Mouse (Mus musculus) NIH3T3 (cell line): ENCODE measurements around the gene Olfr569.
A peak's percentile ranks its signal among the peaks of the same experiment; 100 is the strongest.

Experiments
- DNase-seq: peaks from one replicate; pipeline ENCODE4 v3.0.0-alpha.2; 2012; ENCODE audit warnings: low read depth

Gene Olfr569

DNA sequence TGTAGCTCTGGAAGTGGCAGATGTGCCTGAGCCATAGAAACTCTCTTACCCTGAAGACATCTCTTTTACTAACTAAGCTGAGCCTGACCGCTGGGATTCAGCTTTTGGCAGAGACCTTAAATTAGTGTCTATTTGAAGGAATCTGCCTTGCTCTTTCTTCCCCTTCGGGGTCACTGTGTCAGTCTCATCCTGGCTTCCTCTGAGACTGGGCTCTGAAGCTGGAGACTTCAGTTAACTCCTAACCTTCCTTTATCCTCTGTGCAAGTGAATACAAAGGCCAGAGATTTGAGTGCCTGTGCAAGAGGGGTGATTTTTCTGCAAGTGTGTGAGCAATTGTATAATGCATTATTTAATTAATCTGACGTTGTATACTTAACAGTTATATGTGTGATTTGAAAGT lies at the start of gene Olfr569:
TSS of gene Olfr569 (minus strand) at position 101 of the 400 bp plus-strand sequence.
- DNase-seq: no peak

DNA sequence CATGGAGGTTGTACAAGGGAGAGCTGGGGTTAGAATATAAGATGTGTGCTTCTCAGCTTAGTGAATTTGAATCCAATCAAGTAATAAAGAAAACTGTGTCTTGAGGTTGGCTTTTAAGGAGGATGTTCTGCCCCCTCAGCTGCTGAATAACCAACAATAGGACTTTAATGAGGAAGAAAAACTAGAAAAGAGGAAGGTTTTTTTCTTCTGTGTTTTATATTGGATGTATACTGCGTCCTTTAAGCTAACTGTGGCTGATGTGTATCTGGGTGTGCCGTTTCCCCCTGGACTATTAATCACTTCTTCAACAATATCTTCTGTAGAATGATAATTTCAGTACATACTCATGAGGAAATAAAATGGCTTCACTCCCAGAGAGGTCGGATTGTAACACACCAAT lies 36.4 kb upstream of the Olfr569 start:
- DNase-seq: no peak

DNA sequence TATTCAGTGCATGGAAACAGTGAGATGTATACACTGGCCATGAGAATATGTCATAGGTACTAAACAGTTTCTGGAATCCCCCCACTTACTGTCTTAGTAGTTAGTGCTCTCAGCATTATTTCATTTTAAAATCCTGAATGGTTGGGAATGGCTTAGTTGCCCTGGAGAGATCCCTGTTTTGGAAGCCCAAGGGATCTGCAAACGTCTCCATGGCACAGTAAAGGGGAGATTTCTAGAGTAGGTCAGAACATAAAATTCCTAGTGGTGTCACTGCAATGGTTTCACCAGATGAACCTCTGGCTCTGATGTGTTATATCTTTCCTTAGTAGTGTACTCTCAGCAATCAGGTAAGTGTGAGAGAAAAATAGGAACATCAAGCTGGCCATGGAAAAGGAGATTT lies 33.4 kb upstream of the Olfr569 start, which contains the start of gene Olfr572:
TSS of gene Olfr572 (plus strand) at position 301 of the 400 bp plus-strand sequence.
- no peak for DNase-seq

DNA sequence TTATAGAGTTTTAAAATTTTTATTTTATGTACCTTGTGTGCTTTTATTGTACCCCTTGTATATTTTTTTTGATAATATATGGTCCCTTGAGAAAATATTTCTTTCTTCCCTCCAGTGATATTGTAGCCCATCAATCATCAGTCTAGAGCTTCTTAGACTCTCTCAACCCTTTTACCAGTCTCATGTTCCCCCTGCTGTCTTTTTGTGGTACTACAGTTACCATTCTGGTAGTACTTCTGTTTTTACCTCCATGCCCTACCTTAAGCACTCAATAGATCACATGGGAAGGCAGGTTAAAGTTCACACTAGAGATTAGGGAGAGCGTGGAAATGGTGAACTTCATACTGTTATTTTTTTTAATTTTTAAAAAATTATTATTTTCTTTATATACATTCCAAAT lies 28.9 kb upstream of the Olfr569 start:
- DNase-seq: peak; percentile 75

DNA sequence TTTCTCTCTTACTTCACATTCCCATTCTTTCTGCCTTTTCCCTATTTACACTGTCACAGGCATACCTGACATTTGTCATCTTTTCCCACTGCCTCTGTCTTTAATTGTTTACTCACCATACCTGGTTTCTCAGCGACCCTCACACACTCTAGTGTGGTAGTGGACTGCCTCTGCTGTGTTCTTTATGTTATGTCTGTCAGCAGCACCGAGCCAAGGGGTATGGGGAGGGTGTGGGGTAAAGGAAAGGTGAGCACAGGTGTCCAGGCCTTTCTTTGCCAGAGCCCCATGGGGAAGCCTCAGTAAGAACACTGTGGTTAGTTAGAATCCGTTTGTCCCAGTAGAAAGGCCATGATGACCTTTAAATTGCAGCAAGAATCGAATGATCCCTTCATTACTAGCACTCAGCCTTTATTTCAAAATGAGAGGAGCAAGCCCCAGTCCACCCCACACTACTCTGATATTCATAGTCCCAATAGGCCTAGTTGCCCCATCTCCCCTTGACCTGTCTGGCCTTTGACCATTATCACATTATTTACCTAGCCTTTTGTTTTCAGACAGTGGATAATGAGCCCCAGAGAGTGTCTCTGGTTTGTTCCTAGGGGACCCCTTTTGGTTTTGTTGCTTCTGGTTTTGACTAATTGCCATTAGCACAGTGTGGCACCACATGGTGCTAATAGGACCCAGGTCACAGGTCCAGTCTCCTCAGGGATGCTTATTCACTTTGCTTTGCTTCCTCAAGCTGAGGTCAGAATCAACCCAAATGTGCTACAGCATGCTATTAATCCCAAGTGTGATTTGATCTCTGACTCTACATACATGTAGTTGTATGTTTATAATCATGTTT lies 26.6 kb upstream of the Olfr569 start, which contains the start of gene Olfr571:
TSS of gene Olfr571 (minus strand) at position 505 of the 844 bp plus-strand sequence.
- DNase-seq: no peak

DNA sequence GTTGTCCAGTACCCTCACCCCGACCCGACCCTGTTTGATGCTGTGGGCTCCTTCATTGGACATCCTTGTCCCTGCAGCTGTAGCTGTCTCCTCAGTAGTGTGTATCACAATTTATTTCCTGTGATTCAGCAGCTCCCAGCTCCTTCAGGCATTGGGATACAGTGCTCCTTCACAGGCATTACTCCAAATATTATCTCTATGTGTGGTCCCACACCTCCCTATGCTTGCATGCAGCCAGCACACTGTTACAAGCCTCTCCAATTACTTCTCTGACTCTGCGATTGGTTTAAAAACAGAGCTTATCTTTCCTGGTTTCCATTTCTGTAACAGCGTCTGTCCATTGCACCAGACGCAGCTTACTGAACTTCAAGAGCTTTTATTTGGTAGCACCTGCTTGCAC lies 25.7 kb upstream of the Olfr569 start:
- DNase-seq: no peak

DNA sequence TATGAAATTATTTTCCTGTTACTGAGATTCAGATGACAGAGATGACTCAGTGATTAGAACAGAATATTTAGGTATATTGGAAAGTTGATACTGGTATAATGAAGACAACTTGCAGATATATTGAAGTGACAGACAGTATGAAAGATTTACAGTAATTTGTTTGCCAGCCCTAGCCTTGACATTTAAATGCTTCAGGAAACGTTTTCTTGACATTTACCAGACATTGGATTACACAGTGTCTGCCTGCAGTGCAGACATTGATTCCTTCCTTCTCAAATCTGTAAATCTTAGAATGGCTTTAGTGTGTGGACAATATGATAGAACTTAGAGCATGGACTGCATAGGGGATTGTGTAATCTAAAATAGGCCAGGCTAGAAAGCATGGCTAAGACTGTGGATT lies 24.6 kb upstream of the Olfr569 start:
- no peak for DNase-seq

DNA sequence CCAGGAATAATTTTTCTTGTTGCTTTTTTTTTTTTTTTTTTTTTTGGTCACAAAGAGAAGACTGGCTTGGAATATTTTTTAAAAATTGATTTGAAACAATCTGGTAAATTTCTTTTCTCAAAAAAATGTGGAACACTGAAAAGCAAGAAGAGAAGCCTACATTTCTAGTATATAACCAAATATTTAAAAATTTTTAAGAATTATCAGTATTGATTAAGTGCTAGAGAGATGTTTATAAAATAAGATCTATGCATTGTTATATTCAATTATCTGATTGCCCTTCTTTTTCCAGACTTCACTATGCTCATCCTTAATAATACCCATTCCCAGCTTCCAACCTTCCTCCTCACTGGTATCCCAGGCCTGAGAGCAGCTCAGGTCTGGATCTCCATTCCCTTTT lies 13.9 kb downstream of the Olfr569 start, which contains the start of gene Olfr568:
TSS of gene Olfr568 (plus strand) at position 301 of the 400 bp plus-strand sequence.
- DNase-seq: no peak

DNA sequence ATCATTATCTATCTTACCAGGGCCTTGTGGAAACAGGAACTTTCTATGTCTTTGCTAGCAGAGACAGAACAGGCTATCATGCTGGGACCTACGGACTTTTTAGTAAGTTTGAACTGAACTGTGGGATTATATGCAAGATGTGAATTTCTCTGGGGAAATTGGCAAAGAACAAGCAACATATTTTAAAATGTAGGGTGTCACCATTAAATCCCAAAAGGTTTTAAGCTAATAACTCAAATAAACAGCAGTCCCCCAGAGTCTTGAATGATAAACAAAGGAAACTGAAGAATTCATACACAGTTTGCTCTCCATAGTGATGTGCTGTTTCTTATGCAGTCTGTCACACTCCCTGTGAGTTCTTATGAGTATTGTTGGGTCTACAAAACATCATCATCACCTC lies 32.0 kb downstream of the Olfr569 start, which contains the start of gene Olfr566:
TSS of gene Olfr566 (minus strand) at position 101 of the 400 bp plus-strand sequence.
- DNase-seq: no peak

DNA sequence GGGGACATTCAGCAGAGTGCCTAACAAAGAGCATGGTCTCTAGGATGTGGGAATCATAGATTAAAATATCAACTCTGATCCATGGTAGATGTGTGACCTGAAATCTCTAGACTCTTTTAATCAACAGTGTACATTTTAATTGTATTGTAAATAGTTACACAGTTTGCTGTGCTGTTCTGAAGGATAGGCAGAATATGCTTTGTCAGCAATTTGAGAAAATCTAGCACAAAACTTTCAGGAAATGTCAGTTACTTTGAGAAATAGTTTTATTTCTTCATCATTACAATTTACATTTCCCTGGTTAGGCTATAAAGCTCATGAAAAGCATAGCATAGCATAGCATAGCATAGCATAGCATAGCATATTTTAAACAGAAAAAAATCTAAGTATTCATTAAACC lies 34.9 kb downstream of the Olfr569 start:
- no peak for DNase-seq
